Mouse (Mus musculus) yolk sac, embryonic 10.5 days (tissue): Measurements from ENCODE around the gene Nup205.
A peak's percentile ranks its signal among the peaks of the same experiment; 100 is the strongest.

Experiments
- DNase-seq: peaks from one replicate; pipeline ENCODE4 v3.0.0-alpha.2; 2017; ENCODE audit warnings: low spot score

Nup205 gene

GRCm38 (mm10) chr6:35251807-35252476 is 74.7 kb downstream of the Nup205 start:
- no peak for DNase-seq

GRCm38 (mm10) chr6:35252477-35253346 is 75.5 kb downstream of the Nup205 start:
- peak; percentile 89 for DNase-seq

GRCm38 (mm10) chr6:35253474-35253873 is 76.3 kb downstream of the Nup205 start:
- DNase-seq: no peak

- no peak for DNase-seq
Measured at GRCm38 (mm10) chr6:35254136-35254904, 77.1 kb downstream of the Nup205 start.

DNA sequence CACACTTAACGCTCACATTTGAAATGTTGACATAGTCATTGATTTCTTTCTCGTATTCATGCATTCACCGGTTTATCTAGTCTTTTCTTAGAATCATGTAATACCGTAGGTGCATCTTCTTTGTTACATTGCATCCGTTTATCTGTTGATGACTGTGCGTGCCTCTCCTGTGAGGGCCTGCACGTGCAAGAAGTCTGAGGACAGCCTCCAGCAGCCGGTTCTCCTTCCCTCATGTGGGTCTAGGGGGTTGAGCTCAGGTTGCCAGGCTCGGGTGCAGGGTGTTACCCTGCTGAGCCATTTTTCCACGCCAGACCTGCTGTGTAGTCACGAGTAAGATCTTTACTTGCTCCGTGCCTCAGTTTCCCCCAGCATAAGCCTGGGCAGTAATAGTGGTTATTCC is 77.8 kb downstream of the Nup205 start:
- DNase-seq: no peak

- no peak for DNase-seq
Measured at GRCm38 (mm10) chr6:35256691-35257090, 79.5 kb downstream of the Nup205 start.

DNA sequence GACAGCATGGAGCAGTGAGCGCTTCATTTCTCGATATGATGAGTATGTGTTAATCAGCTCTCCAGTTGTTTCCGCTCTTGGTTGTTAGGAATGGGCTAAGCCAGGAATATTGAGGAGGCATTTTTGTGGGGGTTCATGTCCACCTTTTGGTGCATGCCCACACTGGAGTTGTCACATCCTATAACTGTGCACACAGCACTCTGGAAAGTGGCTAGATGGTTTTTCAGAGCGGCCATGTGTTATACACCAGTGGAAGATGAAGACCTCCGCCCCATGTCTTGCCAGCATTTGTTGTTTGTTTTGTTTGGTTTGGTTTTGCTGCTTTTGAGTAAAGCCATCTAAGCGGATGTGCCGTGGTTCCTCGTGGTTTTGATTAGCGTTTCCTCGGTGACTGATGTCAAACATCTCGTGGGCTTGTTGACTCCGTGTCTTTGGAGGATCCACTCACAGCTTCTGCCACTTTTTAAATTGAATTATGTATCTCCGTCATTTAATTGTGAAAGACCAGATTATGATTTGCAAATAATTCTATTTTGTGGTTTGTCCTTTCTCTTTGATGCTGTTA is 80.5 kb downstream of the Nup205 start:
- no peak for DNase-seq

DNA sequence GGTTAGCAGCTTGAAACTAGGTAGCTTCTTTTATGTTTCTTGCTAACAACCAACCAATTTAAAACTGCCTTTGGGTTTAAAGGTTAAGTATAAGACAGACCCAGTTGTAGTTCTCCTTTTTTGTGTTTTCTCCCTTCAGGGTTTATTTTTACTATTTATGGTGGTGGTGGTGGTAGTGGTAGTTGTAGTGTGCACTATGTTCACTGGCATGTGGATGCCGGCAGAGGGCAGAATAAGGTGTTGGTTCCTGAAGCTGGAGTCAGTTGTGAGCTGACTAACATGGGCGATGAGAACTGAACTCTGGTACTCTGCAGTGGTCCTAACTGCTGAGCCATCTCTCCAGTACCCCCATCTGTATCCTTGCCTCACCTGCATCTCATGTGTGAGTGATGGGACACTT is 81.7 kb downstream of the Nup205 start:
- DNase-seq: no peak

GRCm38 (mm10) chr6:35259526-35259925 is 82.3 kb downstream of the Nup205 start:
- no peak for DNase-seq

- DNase-seq: no peak
Measured at GRCm38 (mm10) chr6:35260531-35260930, 83.3 kb downstream of the Nup205 start.

- no peak for DNase-seq
Measured at GRCm38 (mm10) chr6:35265580-35266278, 88.5 kb downstream of the Nup205 start.

GRCm38 (mm10) chr6:35268711-35269110 is 91.5 kb downstream of the Nup205 start:
- no peak for DNase-seq

- no peak for DNase-seq
Measured at GRCm38 (mm10) chr6:35269643-35270042, 92.4 kb downstream of the Nup205 start.

GRCm38 (mm10) chr6:35271094-35271855 is 94.1 kb downstream of the Nup205 start:
- DNase-seq: no peak

GRCm38 (mm10) chr6:35271868-35272765 is 94.9 kb downstream of the Nup205 start:
- DNase-seq: peak; percentile 77

DNA sequence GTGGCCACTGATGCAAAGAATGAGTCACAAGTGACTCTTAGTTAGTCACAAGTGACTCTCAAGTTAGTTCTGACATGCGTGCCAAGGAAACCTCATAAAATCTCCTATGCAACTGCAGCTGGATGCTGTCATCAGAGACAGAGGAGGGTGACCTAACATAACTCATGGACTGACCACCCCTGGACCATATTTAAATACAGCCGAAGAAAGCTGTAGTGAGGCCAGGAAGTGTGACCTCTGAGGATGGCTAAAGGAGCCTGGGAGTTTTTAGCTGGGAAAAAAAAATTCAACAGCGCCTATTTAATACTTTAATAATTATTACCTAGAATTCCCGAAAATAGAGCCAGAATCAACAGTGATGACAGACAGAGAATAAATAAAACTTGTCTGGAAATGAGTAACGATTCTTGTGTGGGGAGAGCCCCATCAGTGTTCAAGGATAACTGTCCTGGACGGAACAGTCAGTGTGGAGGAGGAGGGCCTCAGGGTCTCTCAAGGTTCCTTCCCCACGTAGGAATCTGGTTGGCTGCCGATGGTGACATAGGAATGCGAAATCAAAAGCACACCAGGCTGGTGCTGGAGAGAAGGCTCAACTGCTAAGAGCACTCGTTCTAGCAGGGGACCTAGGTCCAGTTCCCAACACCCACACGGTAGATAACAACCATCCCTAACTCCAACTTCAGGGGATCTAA is 96.3 kb downstream of the Nup205 start:
- DNase-seq: no peak

- peak; percentile 71 for DNase-seq
Measured at GRCm38 (mm10) chr6:35277903-35278587, 100.8 kb downstream of the Nup205 start.

- no peak for DNase-seq
Measured at GRCm38 (mm10) chr6:35279306-35279705, 102.1 kb downstream of the Nup205 start.
